Mouse (Mus musculus) retina, embryonic 14.5 days (tissue): ENCODE results near the gene Tmem150c.
A peak's percentile ranks its signal among the peaks of the same experiment; 100 is the strongest.

Source experiments
- DNase-seq: peaks from one replicate; pipeline ENCODE4 v3.0.0-alpha.2; 2015; ENCODE audit warnings: low spot score

Gene Tmem150c

DNA sequence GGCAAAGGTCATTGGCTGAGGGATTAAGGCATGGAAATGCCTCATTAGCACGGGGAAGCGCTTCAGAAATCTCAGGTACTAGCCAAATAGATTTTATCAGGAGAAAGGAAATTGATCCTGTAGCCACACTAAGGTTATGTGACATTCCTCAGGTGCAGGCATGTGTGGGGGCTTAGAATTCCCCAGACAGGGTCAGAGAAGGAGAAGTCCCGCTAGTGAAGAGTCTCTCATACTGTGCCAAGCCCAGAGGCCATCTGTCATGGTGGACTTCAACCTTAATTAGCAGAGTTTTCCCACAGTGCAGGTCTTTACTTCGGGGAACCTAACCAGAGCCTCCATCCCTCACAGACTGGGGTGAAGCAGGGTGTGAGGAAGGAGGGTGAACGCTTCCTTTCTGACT lies 62.7 kb downstream of the Tmem150c start:
- no peak for DNase-seq

DNA sequence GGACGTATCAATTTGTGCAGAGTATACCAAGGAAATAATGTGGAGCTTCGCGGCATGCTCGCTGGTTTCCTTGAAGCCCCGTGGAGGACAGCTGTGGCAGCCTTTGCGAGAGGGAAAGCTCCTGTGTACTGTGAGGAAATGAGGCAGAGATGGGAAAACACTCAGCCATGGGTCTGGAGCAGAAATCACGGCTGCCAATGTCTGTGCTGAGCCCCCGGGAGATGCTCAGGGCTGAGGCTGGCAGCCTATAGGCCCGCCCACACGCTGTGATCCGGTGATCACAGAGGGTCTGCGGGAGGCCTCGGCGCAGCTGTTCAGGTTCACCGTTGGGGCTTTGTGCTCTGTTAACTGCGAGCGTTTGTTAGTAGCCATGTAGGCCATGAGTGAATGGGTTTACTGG lies 68.0 kb downstream of the Tmem150c start:
- peak; percentile 68 for DNase-seq

DNA sequence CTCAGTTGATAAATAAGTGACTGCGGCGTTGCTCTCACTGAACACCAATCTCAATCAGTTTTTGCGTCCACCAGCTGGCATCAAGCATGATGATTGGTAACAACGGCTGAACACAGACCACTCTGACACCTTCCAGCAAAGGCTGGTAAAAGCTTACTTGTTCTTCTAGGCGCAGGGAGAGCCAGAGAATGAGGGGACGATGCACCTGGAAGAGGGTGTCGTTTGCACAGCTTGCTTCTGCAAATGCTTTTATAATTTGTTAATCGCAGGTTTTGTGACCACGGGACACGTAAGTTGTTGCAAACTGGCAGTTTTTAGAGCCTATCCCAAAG lies 68.4 kb downstream of the Tmem150c start:
- DNase-seq, result no peak

DNA sequence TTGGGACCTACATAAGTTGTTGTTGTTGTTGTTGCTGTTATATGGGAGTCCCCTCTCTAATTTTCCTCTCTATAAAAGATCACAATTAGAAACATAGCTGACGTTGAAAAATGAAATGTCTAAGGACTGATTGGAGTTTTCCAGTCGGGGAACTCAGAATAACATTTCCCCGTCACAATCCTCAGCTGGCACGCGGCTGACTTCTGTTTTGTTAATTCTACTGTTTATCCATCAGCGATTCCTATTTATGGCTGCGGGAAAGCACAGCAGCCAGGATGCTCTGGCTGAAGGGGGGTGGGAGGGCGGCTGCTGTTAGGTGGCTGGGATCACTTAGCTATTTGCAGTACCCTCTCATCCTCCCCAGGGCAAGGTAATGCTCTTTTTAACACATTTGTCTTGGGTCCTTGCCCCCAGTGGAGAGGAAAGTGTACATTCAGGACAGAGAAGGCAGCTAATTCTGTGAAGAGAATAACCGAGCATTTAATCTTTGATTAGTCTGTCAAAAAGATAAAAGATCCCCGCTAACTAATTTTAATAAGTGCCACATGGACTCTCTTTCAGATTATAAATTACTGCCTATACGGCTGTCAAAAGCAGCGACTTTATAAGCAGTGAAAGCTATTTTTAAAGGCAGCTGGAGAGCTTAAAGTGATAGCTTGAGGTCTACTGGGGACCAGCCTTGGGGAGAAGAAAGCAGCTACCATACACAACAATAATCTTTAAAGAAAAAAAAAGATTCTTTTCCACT lies 68.9 kb downstream of the Tmem150c start:
- peak; percentile 35 for DNase-seq

DNA sequence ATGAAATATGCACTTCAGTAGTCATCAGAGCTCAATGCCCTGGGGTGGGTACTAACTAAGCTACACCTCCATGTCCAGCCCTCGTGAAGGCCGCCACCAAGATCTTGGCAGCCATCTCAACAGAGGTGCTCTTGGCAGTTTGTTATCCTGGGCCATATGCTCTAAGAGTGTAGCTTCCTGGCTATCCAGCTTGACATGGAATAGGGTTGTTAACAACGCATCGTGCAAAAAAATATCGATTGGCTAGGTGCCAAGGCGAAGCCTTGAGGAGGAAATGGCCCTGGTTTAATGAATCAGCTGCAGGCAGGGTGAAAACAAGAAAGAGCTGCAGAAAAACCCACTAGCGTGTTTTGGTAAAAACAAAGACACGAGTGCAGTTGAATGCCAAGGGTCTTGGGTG lies 74.5 kb downstream of the Tmem150c start:
- DNase-seq, result no peak

DNA sequence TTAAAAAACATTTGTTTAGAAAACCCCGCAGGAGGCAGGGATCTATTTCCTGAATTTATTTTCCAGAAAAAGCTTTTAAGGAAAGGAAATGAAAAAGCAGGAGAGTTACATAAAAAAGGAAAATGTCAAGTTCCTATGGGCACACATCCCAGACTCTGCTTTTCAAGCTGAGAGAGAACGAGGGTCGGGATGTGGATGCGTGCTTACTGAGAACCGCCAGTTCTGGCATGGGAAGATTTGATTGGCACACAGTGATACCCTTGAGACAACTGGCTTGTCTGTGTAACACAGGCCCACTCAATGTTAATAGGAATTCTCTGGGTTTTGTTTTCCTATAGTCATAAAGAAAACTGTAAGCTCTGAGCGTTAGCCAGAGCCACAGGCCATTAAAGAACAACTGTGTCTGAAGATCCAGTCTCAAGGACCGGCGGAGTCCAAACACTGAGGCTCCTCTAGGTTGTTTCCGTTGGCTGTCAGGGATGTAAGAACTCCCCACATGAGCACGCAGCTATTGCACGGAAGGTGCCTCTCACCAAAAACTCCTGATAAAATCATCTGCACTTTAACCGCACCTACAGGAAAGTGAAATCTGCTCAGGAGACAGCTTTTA lies 75.5 kb downstream of the Tmem150c start:
- no peak for DNase-seq

DNA sequence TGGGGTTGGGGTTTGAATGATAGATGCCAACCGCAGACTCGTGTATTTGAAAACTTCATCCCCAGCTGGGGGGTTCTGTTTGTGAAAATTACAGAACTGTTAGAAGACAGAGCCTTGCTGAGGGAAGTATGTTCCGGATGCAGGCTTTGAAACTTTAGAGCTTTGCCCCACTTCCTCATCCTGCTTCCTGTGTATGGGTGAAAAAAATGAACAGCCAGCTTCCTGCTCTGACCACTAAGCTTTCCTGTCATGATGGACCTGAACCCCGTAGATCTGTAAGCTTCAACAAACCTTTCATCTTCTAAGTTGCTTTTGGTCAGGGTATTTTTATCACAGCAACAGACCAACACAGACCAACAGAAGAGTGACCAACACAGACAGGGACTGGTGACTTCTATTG lies 77.6 kb downstream of the Tmem150c start:
- DNase-seq, result no peak

DNA sequence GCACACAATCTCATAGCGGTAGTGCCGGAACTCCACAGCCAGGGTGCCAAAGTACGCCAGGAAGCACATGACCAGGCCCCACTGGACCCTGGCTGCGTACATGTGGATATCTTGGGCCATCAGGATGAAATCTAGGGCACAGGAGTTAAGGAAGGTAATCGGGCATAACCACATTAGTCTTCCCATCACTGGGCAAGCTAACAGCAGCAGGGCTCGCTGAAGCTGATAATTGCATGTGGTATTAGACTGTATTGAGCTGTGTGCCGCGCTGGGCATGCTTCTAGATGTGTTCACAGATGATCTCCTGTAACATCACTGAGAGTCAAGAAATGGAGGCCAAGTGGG lies 79.7 kb downstream of the Tmem150c start:
- DNase-seq, result peak; percentile 63

DNA sequence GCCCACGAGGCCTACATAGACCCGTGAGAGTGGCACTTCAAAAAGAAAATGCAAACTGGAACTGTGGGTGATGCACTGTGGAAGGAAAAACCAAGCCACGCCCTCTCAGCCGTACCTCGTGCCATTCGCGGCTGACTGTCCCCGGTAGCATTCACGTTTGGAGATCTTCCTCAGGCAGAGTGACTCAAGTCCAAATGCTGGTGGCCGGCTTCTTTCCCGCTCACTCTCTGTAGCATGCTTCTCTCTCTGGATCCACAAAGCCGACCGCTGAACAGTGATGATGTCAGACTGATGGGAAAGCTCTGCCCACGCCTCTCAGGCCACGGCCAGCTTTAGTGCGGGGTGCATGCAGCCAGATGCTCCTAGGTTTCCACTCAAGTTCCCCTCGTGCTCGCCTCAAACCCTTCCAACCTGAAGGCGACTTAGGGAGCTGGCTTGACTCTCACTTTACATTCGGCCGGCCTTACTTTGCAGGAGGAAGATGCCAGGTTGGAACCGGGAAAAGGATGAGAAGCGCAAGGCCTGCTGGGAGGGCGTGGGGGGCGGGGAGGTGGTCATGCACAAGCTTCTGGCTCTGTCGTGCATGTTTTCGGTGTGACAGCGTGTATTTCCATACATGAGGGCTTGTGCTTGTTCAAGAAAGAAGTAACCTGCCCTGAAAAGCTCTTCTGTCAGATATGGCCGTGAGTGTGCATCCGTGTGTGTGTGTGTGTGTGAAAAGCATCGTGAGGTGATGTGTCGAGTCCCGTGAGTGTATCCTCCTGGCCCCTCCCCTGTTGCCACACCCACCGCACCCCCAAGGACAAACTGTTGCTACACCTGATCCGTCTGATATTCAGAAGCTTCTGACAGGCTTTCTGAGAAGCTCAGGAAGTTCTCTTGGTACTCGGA lies 80.3 kb downstream of the Tmem150c start:
- peak; percentile 49 for DNase-seq

DNA sequence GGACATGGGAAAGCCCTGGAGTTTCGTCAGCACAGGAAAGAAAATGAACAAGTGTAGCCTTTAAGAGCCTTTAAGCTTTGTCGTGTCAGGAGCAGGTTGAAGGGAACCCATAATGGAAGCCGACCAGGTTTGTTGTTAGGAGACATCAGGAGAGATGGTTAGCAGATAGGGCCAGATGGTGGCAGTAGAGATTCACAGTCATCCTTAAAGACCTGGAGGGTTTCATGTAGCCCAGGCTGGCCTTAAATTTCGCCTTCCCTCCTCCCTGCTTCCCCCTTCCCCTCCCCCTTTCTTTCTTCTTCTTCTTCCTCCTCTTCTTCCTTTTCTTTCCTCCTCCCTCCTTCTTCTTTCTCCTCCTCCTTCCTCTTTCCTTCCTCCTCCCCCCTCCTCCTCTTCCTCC lies 85.0 kb downstream of the Tmem150c start:
- DNase-seq, result peak; percentile 57

DNA sequence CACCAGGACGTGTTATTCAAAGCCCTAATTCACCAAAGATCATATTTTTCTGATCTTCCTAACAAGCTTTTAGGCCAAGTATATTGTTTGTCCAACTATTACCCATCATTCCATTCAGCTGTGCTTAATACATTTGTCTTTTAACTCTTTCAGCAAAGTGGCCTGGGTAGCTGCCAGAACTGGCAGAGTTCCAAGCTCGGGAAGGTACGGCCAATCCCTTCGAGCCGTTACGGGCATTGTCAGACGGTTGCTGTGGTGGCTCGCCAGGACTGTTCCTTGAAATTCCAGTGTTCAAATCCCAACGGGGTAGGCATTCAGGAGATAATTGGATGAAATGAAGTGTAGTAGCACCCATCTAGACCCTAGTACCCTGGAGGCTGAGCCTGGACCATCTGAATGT lies 87.1 kb downstream of the Tmem150c start:
- DNase-seq, result no peak

DNA sequence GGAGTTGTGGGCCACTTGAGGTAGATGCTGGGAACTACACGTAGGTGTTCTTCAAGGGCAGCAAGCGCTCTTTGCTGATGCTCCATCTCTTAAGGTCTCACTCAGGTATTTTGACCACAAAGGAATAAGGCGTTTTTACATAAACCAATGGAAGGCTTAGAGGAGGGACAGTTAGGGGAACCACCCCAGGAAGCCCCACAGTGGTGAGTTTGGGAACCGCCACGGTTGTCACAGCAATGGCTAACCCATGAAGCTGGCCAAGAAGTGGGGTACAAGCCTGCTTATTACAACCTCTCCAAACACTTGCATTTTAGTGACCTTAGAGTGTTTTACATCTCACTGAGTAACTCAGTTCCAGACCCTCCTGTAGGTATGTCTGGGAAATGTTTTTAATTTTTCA lies 88.1 kb downstream of the Tmem150c start:
- no peak for DNase-seq

DNA sequence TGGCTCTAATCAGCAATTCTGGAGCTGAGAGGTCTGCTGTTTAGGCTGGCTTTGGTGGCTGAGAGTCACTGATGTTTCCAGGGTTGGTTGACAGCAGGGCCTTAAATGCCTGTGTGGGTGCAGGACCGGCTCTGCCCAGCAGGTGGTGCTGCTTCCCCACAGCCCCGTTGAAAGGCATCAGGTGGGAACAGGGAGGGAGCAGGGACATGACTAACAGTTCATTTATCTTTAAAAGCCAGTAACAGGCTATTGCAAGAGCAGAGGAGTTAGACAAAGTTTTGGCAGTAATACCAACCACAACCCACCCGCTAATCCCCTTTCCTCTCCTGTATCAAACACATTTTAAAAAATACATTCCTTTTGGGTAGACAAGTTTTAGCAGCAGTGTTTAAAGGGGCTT lies 89.4 kb downstream of the Tmem150c start:
- DNase-seq, result peak; percentile 89

DNA sequence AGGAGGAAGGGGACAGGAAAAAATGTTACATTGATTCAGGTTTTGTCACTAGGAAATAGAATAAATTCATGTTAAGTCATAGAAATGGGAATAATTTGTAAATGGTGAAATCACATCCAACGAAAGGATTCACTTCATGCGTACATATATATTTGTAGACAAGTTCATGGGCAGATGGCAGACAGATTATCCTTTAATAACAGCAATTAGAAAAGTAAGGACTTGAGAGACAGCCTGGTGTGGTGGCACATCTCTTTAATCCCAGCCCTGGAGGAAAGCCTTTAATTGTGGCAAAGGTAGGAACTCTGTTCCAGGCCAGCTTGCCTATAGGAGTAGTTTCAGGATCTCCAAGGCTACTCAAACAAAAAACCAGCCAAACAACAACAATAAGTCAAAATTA lies 90.1 kb downstream of the Tmem150c start:
- DNase-seq, result no peak

DNA sequence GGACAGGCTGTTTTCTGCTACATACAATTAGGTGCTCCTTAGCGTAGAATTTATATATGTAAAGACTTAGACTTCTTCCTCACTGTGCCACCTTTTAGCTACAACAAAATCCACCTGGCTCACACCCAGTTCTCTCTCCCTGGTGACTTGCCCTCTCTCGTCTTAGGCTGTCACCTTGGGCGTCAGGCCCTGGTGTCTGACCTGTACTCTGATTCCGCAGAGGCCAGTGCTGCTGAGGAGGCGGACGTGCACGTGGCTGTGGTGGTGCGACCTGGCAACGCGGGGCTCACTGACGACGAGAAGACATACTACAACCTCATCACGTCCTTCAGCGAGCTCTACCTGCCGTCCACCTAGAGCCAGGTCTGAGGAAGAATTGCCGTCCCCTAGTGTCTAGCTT lies 92.0 kb downstream of the Tmem150c start:
- no peak for DNase-seq

DNA sequence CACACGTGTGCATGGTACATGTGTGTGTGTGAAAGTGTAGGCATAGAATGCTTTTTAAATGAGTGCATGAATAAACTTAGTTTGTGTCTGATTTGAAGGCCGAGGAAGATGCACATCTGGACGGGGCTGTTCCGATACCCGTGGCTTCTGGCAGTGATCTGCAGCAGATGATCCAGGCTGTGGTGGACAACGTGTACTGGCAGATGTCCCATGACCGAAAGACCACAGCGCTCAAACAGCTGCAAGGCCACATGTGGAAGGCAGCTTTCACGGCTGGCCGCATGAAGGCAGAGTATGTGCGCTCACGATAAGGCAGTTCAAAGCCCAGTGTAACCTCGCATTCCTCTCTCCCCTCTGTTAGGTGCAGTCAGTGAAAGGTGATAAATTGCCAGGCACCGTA lies 98.7 kb downstream of the Tmem150c start:
- DNase-seq, result no peak

DNA sequence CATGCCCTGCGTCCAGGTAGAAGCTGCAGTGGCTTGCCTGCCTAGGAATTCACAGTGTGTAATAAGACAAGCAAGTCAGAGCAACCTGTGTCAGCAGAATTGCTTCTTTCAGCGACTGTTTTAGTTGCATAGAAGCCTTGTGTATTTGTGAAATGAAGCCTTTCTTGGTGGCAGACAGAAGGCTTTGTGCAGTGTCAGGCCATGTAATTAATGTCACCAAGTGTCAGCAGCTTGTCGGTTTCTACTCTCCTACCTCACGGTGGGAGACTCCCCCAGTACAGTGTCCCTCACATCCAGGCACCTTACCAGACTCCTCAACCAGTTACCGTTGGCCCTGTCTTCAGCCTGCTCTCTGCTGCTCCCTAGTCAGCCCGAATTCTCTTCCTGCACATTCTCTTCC lies 100.3 kb downstream of the Tmem150c start:
- DNase-seq, result no peak

DNA sequence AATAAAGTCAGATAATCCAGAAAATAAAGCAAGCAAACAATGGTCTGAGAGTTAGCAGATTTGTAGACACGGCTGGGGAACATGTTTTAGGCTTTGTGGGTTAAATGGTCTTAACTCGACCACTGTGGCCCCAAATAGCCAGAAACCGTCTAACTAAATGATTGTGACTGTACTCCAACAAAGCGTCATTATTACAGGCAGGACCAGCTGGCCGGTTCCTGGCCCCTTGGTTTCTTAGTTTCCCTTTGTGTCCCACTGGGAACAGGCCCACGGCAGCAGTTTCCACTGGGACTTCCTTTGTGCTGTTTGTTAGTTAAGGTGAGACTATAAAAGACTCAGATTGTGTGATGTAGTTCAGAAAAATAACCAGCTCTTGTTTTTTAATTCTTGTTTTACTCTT lies 100.9 kb downstream of the Tmem150c start:
- no peak for DNase-seq

DNA sequence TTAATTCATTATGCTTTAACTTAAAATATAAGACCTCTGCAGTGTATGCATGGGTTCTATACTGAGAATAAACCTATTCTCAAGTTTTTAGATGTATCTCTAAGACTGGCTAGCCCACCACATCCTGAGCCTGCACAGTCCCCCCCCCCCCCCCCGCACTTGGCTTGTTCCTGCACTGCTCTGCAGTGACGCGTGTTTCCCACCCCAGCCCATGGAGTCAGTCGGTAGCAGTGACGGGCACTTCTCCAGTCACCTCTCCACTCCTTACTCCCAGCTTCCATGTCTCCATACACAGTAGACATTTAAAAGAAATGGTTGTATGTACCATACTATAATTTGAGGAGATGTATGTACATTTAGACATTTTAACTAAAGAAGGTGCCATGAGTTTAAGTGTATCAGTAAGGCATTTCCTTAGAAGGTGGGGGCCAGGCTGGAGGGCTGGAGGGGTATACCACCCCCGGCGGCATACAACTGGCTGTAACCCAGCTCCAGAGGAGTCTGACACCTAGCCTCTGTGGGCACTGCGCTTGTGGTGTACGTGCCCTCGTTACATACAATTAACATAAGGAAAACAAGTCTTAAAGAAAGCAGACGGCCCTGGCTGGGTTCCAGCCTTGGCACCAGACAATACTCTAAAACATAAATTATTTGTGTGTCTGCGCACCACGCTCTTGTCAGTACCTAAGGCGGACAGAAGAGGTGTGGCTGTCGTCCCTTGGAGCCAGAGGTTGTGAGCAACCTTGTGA lies 102.0 kb downstream of the Tmem150c start:
- DNase-seq, result no peak

DNA sequence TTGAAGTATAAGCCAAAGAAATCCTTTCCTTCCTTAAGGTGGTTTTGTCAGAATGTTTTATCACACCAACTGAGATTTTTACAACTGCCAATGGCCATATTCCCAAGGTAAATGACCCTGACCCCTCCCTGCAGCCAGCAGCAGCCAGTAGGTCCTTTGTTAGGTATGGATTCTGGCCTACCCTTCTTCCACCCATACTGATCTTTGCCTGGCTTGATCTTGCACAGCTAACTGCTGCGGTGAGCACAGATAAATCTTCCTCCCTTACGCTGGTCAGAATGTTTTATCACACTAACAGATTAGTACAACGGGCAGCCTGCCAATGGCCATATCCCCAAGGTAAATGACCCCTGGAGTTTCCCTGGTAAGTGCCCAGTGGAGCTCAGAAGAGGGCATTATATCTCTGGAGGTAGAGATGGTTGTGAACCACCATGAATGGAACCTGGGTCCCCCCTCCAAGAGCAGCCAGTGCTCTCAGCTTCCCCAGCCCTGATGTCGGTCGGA lies 103.7 kb downstream of the Tmem150c start:
- no peak for DNase-seq

DNA sequence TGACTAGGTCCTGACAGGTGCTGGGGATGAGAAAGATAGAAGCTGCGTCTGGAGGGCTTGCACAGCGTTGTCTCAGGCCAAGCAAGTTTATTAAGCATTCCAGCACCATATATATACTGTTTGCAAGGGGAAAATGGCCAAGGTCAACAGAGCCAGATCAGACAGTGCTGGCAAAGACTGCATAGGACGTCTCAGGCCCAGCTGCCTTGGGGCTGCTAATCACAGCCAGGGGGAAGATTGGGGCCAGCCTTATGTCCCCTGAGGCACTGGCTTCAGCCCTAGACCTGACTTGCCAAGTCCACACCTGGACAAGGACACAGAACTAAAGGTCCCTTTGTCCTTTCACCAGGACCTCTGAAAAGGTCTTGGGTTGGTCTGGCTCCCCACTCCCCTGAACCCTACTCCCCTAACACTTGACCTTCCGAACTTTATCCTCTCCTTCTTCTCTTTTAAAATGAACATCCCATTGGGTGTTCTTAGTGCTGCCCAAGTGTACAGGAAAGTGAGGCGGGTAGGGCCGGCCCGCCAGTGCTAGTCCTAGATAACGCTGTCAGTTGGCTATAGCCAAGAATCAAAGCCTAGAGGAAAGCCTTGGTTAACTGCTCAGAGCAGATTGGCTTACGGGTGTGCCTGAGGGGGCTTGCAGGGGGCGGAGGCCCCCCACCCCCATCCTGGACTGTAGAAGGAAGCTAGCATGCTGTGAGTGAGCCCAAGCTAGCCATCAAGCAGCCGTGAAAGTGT lies 104.6 kb downstream of the Tmem150c start:
- DNase-seq, result no peak

DNA sequence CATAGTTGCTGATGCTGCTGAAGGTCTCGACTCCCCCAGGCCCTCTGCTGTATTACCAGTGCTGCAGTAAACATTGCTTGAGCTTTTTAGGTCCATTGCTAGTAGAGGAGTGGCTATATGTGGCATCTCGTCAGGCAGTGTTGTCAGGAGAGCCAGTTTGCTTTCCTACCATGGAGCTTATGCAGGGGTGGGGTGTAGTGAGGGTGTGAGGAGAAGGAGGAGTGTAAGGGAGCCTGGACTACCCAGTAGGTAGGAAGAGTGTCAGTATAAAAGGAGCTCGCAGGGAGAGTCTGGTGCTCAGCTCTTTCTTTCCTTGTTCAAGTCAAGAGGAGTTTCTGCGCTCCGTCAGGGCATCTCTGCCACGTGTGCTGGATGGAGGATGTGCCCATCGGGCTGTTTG lies 106.9 kb downstream of the Tmem150c start:
- DNase-seq, result no peak
